Mouse (Mus musculus) left cerebral cortex, postnatal 36 days (tissue): Measurements from ENCODE around the gene Proz. TPM values are rescaled to one million over a fixed set of nuclear protein-coding genes. Genes with fewer than 3 reads are reported as not detected.
"Not testable (repeated sequence)": the region's sequence is repeated elsewhere in the genome, so short reads cannot be mapped to it uniquely, and the experiment has no call there.

Experiments used
- DNase-seq, 2 experiments: peaks; one replicate each; pipeline ENCODE4 v3.0.0; 2021 to 2022; ENCODE audit warnings: low spot score in 2 of 2, mixed read lengths in 1 of 2
- intact Hi-C: fragments of 180-260 bp; cut with DNase I; formaldehyde crosslinking; loops from one replicate; pipeline ENCODE4 v1.15.1; 2025
- total RNA-seq, 2 experiments: library from RNA; stranded (reverse); gene quantifications; 2 replicates each; pipeline ENCODE4 v1.2.3; 2021

Gene Proz
- total RNA-seq, result not detected

DNA sequence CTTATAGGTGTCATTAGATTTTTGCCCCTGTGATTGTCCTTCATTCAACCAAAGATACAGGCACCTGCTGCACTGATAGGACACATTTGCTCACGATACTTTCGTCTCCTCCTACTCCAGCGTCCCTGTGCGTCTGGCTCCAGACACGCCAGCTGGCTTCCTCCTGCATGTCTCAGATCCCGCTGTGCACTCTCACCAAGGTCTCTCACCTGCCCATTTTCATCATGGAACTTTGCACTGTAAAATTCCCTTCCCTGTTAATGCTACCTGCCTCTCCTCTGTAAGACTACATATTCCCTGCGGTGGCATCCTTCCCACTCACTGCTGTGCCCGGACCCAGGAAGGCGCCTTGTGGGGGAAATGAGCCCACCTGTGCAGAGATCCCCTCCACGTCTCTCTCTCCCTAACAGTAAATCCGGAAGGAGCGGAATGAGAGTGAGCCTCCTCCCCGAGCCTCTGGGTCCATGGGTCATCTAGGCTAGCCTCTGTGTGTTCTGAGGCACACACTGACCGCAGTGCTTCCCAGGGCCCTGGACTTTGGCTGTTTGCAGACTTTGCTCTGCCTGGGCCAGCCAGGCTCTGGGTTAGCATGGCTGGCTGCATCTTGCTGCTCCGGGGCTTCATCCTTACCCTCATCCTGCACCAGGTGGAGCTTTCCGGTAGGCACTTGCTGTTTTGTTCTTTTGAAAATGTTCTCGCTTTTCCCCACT is at the start of gene Proz:
Gene Proz (plus strand): TSS at position 474 of the 710 bp plus-strand sequence.
- intact Hi-C loops, result no loop called here
- DNase-seq, result no peak

GRCm38 (mm10) chr8:13019560-13019959 is 41.2 kb upstream of the Proz start:
- intact Hi-C loops, result loop anchor here (5.0 kb wide), 1 partner anchor 58 kb away; no protein-coding TSS in a partner anchor
- no peak for DNase-seq

DNA sequence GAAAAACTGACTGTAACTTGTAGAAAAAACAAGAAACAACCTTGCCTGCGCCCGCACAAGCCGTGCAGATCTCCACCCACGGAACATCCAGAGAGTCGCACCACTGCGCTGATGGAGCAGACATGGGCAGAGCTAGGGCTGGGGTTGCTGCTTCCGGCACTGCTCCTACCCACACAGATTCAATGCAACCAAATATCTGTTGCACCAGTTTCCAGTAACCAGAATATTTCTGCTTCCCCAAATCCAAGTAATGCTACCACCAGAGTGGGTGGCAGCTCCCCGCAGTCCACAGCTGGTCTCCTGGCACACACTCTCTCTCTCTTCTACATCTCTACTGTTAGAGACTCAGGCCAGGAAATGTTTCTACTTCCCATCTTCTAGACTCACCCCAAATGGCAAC is 38.9 kb upstream of the Proz start:
- intact Hi-C loops, result no loop called here
- DNase-seq, result peak; percentile 50 to 61

DNA sequence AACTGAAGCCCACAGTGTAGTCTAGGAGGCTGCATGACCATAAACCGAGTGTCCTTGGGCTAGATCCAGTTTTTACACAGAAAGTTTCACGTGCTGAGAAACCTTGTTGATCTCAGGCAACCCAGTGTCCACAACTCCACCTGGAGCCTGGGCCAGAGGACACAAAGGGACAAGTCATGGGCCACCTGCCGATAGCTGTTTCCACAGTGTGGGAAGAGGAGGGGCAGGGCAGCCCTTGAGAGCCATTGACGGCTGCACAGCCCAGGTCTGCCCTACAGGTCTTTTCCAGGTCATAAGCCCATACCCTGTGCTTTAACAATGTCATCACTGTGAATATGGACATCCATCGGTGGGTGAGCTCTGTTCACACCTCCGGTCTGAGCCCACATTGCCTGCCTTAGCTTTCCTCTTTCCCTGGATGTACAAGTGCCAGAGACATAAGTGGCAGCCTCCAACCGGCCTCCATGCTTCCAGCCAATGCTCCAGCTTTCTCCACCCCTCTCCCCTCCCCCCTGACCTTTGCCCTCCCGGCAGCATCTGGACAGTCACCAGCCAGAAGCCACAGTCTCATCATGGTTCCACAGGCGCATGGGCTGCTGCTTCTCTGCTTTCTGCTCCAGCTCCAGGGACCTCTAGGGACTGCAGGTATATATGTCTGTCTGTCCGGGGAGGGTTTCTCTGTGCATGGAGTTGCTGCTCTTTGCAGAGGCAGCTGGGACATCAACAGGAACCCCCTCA is 35.1 kb upstream of the Proz start, which contains the start of gene F7:
Gene F7 (plus strand): TSS at position 548 of the 738 bp plus-strand sequence.
- DNase-seq, result no peak
- intact Hi-C loops, result no loop called here

DNA sequence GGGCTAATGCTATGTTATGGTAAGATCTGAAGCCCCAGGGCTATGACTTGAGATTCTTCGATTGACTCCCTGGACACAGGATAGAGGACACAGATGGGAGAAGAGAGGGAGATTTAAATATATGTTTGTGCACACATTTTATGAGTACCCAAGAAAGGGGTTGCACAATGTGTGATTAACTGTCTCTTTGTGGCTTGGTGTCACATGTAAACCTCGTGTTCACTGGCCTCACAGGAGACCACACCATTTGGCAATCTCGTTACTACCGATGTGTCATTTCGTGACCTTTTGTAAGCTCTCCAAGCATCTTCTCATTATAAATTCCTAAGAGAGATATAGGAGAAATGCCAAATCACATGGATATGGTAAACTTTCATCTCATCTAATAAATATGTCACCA is 33.1 kb upstream of the Proz start:
- intact Hi-C loops, result no loop called here

GRCm38 (mm10) chr8:13028482-13028881 is 32.2 kb upstream of the Proz start:
- intact Hi-C loops, result no loop called here
- peak; percentile 74 to 82 for DNase-seq

More for the DNA sequence above, 33.1 kb upstream of the Proz start:
- no peak for DNase-seq

DNA sequence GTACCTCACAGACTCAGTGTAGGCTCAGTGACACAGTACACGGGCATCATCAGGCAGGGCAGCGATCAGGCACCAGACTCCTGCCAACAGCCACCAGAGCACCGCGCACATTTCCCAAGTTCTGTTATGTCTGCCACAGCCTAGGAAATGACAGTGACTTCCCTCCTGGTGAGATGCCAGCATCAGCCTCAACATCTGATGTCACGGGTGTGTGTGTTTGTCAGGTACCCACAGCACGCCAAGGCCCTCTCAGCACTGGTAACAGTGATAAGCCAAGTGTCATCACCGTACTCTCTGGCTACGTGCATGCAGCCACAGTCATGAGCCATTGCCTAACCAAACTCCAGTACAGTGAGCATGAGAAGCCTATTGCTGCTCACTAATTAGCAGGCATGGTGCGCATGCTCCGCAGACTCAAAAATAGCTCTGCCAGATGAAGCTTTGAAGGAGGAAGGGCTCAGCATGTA is 24.3 kb upstream of the Proz start:
- DNase-seq, result peak; percentile 21 to 31
- intact Hi-C loops, result no loop called here

GRCm38 (mm10) chr8:13037015-13037414 is 23.7 kb upstream of the Proz start, which contains the start of gene F10:
Gene F10, plus strand, starts transcription at chr8:13037308.
- intact Hi-C loops, result no loop called here
- no peak for DNase-seq

DNA sequence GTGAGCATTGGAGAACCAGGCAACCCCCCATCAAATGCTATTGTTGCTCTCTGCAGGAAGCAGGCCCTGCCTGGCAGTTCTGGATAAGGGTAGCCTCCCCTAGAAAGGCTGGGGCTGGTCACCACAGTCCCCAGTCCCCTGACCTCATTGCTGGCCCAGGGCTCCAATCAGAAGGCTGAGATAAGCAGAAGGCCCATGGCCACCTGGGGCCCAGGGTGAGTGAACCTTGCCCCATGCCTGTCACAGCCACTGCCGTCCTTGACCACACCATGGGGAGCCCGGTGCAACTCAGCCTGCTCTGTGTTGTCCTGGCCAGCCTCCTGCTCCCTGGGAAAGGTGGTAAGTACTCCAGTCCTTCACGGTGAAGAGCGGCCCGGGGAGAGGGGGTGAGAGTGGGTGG is 23.1 kb upstream of the Proz start:
- intact Hi-C loops, result no loop called here
- no peak for DNase-seq

- no peak for DNase-seq
- intact Hi-C loops, result no loop called here
Measured at GRCm38 (mm10) chr8:13039054-13039453, 21.7 kb upstream of the Proz start.

- no peak for DNase-seq
- intact Hi-C loops, result no loop called here
Measured at GRCm38 (mm10) chr8:13041459-13041858, 19.3 kb upstream of the Proz start.

GRCm38 (mm10) chr8:13047652-13048051 is 13.1 kb upstream of the Proz start:
- no peak for DNase-seq
- intact Hi-C loops, result no loop called here

DNA sequence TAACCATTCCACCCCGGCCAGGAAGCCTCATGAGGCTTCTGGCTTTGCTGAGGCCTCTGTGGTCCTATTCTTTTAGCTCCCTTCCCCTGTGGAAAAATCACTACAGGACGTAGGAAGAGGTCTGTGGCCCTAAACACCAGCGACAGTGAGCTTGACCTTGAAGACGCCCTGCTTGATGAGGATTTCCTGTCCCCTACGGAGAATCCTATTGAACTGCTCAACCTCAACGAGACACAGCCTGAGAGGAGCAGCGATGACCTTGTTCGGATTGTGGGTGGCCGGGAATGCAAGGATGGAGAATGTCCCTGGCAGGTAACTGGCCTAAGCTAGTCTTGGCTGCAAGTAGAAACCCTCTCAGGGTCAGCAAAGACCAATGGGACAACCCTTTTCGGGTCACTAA is 10.2 kb upstream of the Proz start:
- intact Hi-C loops, result no loop called here

GRCm38 (mm10) chr8:13057351-13057750 is 3.4 kb upstream of the Proz start:
- no peak for DNase-seq
- intact Hi-C loops, result no loop called here

More for the DNA sequence above, 10.2 kb upstream of the Proz start:
- DNase-seq, result no peak

DNA sequence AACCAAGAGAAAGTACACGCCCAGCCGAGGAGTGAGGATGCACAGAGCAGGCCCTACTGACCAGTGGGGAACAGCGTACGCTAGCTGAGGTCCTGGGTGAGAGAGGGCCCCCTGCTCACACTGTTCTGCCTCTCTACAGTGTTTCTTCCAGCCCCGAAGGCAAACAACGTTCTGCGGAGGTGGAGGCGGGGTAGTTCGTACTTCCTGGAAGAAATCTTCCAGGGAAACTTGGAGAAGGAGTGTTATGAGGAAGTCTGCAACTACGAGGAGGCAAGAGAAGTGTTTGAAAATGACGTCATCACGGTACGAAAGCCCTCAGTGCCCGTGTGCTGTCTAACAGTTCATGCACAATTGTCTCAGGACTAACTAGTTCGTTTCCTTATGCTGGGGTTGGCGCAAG is 2.4 kb downstream of the Proz start:
- intact Hi-C loops, result no loop called here
- DNase-seq, result no peak

- no peak for DNase-seq
- intact Hi-C loops, result no loop called here
Measured at GRCm38 (mm10) chr8:13073255-13073654, 12.5 kb downstream of the Proz start.

GRCm38 (mm10) chr8:13075044-13075443 is 14.3 kb downstream of the Proz start:
- DNase-seq, result no peak
- intact Hi-C loops, result loop anchor here (5.0 kb wide), 1 partner anchor 58 kb away; no protein-coding TSS in a partner anchor

GRCm38 (mm10) chr8:13075579-13075978 is 14.9 kb downstream of the Proz start:
- intact Hi-C loops, result loop anchor here (5.0 kb wide), 1 partner anchor 58 kb away; no protein-coding TSS in a partner anchor
- DNase-seq, result not testable (repeated sequence)

GRCm38 (mm10) chr8:13077542-13077941 is 16.8 kb downstream of the Proz start:
- intact Hi-C loops, result loop anchor here (5.0 kb wide), 1 partner anchor 60 kb away; no protein-coding TSS in a partner anchor
- DNase-seq, result no peak

- intact Hi-C loops, result loop anchor here (2.0 kb wide), 1 partner anchor 120 kb away; no protein-coding TSS in a partner anchor
- DNase-seq, result peak; percentile 92 to 93
Measured at GRCm38 (mm10) chr8:13104691-13105086, 44.0 kb downstream of the Proz start.
